Mouse (Mus musculus): Measurements from ENCODE around the gene Irgc1. TPM values are rescaled to one million over a fixed set of nuclear protein-coding genes. Genes with fewer than 3 reads are reported as not detected.

Gene Irgc1
- polyA plus RNA-seq, 1 experiment from 2014 or later: not detected

DNA sequence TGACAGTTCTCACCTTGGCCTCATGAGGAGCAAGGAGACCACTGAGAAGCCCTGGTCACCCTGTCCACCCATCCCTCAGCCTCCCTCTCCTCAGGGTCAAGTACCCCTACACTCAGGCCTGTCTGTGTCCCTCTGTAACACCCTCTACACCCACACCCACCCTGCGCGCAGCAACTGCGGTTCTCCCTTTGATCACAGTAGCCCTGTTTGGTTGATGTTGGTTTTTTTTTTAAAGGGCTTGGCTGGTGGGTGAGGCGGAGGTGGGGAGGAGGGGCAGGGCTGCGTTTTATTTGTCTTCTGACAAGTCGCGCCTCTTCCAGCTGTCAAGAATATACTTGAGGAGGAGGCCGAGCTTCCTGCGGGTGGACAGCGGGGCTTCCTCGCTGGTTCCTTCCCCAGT is 20.4 kb downstream of the Irgc1 start:
- Histone ChIP-seq H3K4me3 (ENCODE audit: low read length) (no peak overlapping the region), H3K4me2 (ENCODE audit: low read length) (no peak overlapping the region), H3K27me3 (replicated peaks; ENCODE audit: control insufficient read depth, insufficient read depth, low read length) (no peaks in the 10 kb centered on the region), H3K9ac (ENCODE audit: low read depth, low read length) (no peak overlapping the region), H3K27ac (ENCODE audit: low read depth, low read length) (no peak overlapping the region), H3K4me1 (ENCODE audit: control insufficient read depth, insufficient read depth, low read depth, low read length) (peaks cover 4% of the 10 kb centered on the region; the same call in 1 of the 2 replicates), H3K9me3 (ENCODE audit: control insufficient read depth, low read length) (peaks cover 4% of the 10 kb centered on the region; the same call in 1 of the 2 replicates), H3K36me3 (ENCODE audit: control insufficient read depth, insufficient read depth, low read length) (no peaks in the 10 kb centered on the region)
- no peak for ATAC-seq
- 63% methylated on average over 11 of the region's 11 CpGs for WGBS

DNA sequence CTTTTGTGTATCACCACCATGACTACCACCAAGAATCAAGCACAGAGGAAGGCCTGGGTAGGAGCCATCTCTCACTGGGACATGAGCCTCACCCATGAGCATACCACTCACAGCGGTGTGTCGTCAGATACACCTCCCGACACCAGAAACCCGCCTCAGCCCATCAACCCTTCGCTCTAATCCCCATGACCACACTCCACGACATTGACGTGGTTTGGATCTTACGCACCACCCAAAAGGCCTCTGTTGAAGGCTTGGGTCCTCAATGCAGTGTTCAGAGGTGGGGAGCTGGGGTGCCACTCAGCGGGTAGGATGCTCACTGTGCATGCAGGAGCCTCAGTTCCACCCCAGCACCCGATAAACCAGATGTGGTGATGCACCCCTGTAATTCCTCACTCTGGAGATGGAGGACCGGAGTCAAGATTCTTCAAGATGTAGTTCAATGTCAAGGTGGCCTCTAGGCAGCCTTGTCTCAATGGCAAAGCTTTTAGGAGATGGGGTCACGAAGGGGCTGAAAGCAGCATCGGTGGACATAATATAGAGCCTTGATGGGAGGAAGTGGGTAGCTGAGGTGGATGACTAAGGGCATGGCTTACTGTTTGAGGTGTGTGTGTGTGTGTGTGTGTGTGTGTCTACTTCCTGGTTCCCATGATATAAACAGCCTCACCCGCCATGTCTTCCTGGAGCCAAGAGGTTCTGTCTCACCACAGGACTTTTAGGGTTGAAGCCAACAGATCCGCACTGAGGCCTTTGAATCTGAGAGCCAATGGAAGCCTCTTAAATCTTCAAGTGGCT is 21.3 kb downstream of the Irgc1 start:
- ATAC-seq: no peak
- H3K36me3 ChIP-seq (ENCODE audit: control insufficient read depth, insufficient read depth, low read length): no peaks in the 10 kb centered on the region
- 95% methylated on average over 15 of the region's 15 CpGs for WGBS

DNA sequence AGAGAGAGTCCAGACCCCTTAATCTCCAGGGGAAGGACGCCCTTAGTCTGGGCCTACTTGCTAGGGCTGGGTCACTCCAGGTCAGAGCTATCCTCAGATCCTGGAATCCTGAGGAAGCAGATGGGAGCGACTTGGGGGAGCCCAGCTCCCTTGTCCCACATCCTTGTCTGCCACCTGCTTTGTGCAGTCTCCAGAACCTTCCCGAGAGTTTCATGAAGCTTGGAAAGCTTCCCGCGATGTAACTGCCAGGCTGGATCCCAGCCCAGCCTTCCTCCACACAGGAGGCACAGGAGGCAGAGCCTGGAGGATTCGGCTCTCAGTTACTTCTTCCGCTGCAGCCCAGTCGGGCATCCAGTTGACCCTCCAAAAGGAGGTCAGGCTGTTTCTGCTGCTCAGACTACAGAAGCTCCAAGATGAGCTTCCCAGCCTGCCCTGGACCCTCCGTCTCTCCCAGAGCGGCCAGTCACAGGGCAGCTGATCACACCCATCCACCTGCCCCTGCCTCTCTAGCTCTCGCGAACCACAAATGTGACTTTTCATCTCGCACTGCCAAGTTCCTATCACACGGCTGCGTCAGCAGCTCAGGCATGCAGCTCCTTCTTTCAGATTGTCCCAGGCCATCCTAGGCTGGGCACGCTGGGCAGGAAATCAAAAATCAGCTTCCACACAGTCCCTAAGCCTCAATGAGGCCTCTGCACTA is 22.5 kb downstream of the Irgc1 start:
- peak overlapping the region; percentile 67; the same call in 1 of the 2 replicates for H3K27ac ChIP-seq (ENCODE audit: low read depth, low read length)
- peaks cover 4% of the 10 kb centered on the region; the same call in 1 of the 2 replicates for H3K9me3 ChIP-seq (ENCODE audit: control insufficient read depth, low read length)
- no peaks in the 10 kb centered on the region for H3K36me3 ChIP-seq (ENCODE audit: control insufficient read depth, insufficient read depth, low read length)
- peak; percentile 69 for ATAC-seq
- no peak overlapping the region for H3K4me3 ChIP-seq (ENCODE audit: low read length)
- no peak overlapping the region for H3K9ac ChIP-seq (ENCODE audit: low read depth, low read length)
- 47% methylated on average over 16 of the region's 16 CpGs for WGBS
- H3K27me3 ChIP-seq (replicated peaks; ENCODE audit: control insufficient read depth, insufficient read depth, low read length): no peaks in the 10 kb centered on the region
- H3K4me1 ChIP-seq (ENCODE audit: control insufficient read depth, insufficient read depth, low read depth, low read length): peaks cover 4% of the 10 kb centered on the region
- no peak overlapping the region for H3K4me2 ChIP-seq (ENCODE audit: low read length)

More for the DNA sequence above, 21.3 kb downstream of the Irgc1 start:
- Histone ChIP-seq H3K9ac (ENCODE audit: low read depth, low read length) (no peak overlapping the region), H3K27me3 (replicated peaks; ENCODE audit: control insufficient read depth, insufficient read depth, low read length) (no peaks in the 10 kb centered on the region), H3K4me2 (ENCODE audit: low read length) (no peak overlapping the region), H3K4me1 (ENCODE audit: control insufficient read depth, insufficient read depth, low read depth, low read length) (peaks cover 4% of the 10 kb centered on the region; the same call in 1 of the 2 replicates), H3K4me3 (ENCODE audit: low read length) (no peak overlapping the region), H3K27ac (ENCODE audit: low read depth, low read length) (no peak overlapping the region), H3K9me3 (ENCODE audit: control insufficient read depth, low read length) (peaks cover 4% of the 10 kb centered on the region; the same call in 1 of the 2 replicates)

DNA sequence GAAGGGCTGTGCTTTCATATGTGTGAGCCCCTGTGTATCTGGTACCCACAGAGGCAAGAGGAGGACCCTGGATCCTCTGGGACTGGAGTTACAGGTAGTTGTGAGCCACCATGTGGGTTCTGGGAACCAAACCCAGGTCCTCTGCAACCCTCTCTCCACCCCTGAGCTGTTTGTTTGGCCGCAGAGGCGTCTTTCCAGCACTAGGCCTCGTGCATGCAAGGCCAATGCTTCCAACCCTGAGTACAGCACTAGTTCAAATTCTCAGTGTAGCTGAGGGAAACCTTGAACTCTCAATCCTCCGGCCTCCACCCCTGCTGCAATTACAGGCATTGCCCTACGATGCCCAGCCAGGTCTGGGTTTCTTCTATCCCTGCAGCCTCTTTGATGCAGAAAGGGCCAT is 23.4 kb downstream of the Irgc1 start:
- Histone ChIP-seq H3K4me3 (ENCODE audit: low read length) (no peak overlapping the region), H3K36me3 (ENCODE audit: control insufficient read depth, insufficient read depth, low read length) (no peaks in the 10 kb centered on the region), H3K27ac (ENCODE audit: low read depth, low read length) (no peak overlapping the region), H3K9ac (ENCODE audit: low read depth, low read length) (no peak overlapping the region), H3K4me1 (ENCODE audit: control insufficient read depth, insufficient read depth, low read depth, low read length) (peaks cover 6% of the 10 kb centered on the region), H3K9me3 (ENCODE audit: control insufficient read depth, low read length) (peaks cover 4% of the 10 kb centered on the region; the same call in 1 of the 2 replicates), H3K4me2 (ENCODE audit: low read length) (no peak overlapping the region), H3K27me3 (replicated peaks; ENCODE audit: control insufficient read depth, insufficient read depth, low read length) (no peaks in the 10 kb centered on the region)
- 92% methylated on average over 5 of the region's 5 CpGs for WGBS
- ATAC-seq: no peak

DNA sequence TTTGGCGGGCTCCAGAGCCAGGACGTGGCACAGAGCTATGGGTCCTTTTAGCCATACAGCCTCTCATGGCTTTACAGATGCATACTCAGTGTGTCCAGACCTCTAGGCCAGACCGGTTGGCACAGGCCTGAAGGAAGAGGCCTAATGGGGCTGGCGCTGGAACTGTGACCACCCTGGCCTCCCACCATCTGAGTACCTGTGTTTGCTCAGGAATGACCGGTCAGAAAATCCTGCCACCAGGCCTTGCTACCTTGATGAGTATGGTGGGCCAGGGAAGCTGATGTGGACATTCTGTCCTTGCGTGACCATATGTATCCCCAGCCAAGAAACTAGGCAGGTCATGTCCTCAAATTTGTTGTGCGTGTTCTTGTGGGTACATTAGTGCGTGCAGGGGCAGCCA is 24.9 kb downstream of the Irgc1 start:
- Histone ChIP-seq H3K4me2 (ENCODE audit: low read length) (no peak overlapping the region), H3K4me3 (ENCODE audit: low read length) (no peak overlapping the region), H3K36me3 (ENCODE audit: control insufficient read depth, insufficient read depth, low read length) (no peaks in the 10 kb centered on the region; the same call in 1 of the 2 replicates), H3K4me1 (ENCODE audit: control insufficient read depth, insufficient read depth, low read depth, low read length) (peaks cover 9% of the 10 kb centered on the region), H3K9ac (ENCODE audit: low read depth, low read length) (no peak overlapping the region), H3K9me3 (ENCODE audit: control insufficient read depth, low read length) (no peaks in the 10 kb centered on the region), H3K27ac (ENCODE audit: low read depth, low read length) (no peak overlapping the region), H3K27me3 (replicated peaks; ENCODE audit: control insufficient read depth, insufficient read depth, low read length) (no peaks in the 10 kb centered on the region)
- no peak for ATAC-seq
- 93% methylated on average over 8 of the region's 8 CpGs for WGBS

DNA sequence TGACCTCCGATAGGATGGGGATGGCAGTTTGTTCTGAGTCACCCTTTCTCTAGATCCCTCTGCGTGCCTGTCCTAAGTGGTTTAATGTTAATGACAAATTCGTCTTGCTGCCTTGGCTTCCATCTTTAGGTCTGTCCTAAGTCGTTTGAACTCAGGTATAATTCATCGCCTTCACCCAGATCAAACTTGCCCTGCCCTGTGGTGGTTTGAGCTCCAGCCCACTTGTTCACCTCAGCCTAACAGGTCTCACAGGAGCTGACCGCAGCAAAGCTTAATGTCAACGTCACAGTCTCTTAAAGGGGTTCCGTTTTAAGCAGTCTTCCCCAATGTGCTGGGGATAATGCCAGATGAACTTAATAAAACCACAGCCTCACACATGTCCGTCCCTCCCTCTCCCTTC is 26.2 kb downstream of the Irgc1 start:
- Histone ChIP-seq H3K36me3 (ENCODE audit: control insufficient read depth, insufficient read depth, low read length) (no peaks in the 10 kb centered on the region; the same call in none of the 2 replicates), H3K9ac (ENCODE audit: low read depth, low read length) (no peak overlapping the region), H3K27ac (ENCODE audit: low read depth, low read length) (no peak overlapping the region), H3K4me3 (ENCODE audit: low read length) (no peak overlapping the region), H3K9me3 (ENCODE audit: control insufficient read depth, low read length) (no peaks in the 10 kb centered on the region), H3K4me1 (ENCODE audit: control insufficient read depth, insufficient read depth, low read depth, low read length) (peaks cover 11% of the 10 kb centered on the region), H3K27me3 (replicated peaks; ENCODE audit: control insufficient read depth, insufficient read depth, low read length) (no peaks in the 10 kb centered on the region), H3K4me2 (ENCODE audit: low read length) (no peak overlapping the region)
- WGBS: 84% methylated on average over 9 of the region's 9 CpGs
- no peak for ATAC-seq

DNA sequence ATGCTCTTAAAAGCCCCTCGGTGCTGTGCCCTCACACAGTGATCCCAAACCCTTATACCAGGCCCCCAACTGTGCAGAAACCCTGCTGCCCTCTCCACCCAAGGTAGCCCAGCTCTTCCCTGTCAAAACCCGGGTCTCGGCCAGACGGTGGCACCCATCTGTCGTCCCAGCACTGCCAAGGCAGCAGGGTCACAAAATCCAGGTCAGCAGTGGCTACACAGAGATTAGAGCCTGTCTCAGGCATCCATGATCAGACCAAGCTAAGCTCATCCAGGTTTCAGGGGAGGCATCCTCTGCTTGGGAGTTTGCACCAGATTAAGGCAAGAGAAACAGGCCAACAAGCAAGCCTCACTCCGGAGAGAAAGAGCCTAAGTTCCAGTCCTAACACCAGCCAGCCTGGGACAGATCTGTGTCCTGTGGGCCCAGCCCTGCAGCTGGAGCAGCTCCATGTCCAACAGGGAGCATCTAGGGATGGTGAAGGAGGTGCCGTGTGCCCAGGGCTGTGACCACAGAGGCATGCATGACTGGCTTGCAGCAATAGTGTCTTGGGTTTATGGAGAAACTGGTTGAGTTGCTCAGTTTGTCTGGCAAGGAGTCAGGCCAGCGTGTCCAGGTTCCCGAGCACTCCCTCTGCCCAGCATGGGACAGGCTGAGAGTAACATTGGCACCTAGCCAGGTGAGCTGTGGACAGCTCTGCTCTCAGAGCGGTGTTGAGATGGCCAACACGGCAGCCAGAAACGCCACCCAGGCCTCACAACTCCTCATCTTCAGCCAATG is 28.0 kb downstream of the Irgc1 start:
- 73% methylated on average over 12 of the region's 12 CpGs for WGBS
- H3K9ac ChIP-seq (ENCODE audit: low read depth, low read length): peak overlapping the region; percentile 15; the same call in 1 of the 2 replicates
- peaks cover 7% of the 10 kb centered on the region for H3K4me1 ChIP-seq (ENCODE audit: control insufficient read depth, insufficient read depth, low read depth, low read length)
- no peaks in the 10 kb centered on the region for H3K9me3 ChIP-seq (ENCODE audit: control insufficient read depth, low read length)
- H3K4me3 ChIP-seq (ENCODE audit: low read length): no peak overlapping the region
- no peaks in the 10 kb centered on the region for H3K27me3 ChIP-seq (replicated peaks; ENCODE audit: control insufficient read depth, insufficient read depth, low read length)
- H3K27ac ChIP-seq (ENCODE audit: low read depth, low read length): 0 out of 2 replicates have a peak overlapping the region, but pooled peaks have one; percentile 35
- peak; percentile 43; the same call in 1 of the 2 replicates for ATAC-seq
- no peak overlapping the region for H3K4me2 ChIP-seq (ENCODE audit: low read length)
- H3K36me3 ChIP-seq (ENCODE audit: control insufficient read depth, insufficient read depth, low read length): peaks cover 4% of the 10 kb centered on the region

DNA sequence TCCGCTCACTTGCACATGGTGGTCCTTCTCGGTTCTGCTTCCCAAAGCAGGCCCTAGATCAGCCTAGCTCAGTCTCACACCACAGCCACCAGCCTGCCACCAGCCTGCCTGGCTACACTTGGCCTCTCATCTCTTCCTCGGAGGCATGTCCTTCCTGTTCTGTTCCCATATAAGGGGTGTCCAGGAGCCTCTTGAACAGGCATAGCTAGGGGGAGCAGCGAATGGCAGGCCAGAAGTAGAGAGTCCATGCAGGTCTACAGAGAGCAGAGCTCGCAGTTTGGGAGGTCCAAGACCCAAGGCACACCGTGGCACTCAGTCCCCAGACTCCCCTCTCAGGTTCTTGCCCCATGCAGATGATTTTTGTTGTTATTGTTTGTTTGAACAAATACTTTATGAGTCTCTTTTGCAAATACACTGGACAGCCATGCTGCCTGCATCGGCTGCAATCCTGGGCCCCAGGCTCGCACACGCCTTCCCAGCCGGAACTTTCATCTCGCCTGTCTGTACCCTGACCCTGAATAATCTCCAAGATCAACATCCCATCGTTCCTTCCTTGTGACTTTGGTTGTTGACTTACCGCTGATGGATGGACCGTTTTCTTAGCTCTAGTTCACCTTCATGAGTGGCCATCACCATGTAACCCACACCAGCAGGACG is 28.9 kb downstream of the Irgc1 start:
- Histone ChIP-seq H3K4me1 (ENCODE audit: control insufficient read depth, insufficient read depth, low read depth, low read length) (peaks cover 7% of the 10 kb centered on the region), H3K36me3 (ENCODE audit: control insufficient read depth, insufficient read depth, low read length) (peaks cover 4% of the 10 kb centered on the region), H3K4me2 (ENCODE audit: low read length) (no peak overlapping the region), H3K9ac (ENCODE audit: low read depth, low read length) (no peak overlapping the region), H3K9me3 (ENCODE audit: control insufficient read depth, low read length) (no peaks in the 10 kb centered on the region), H3K27ac (ENCODE audit: low read depth, low read length) (no peak overlapping the region), H3K4me3 (ENCODE audit: low read length) (no peak overlapping the region), H3K27me3 (replicated peaks; ENCODE audit: control insufficient read depth, insufficient read depth, low read length) (no peaks in the 10 kb centered on the region)
- ATAC-seq: no peak
- WGBS: 92% methylated on average over 15 of the region's 15 CpGs

Measured in hindbrain, embryonic 16.5 days (tissue).